Mouse (Mus musculus) liver, embryonic 14.5 days (tissue): ENCODE results near the gene Ripor1.

Source experiments
- CTCF ChIP-seq: IDR thresholded peaks from 2 replicates; pipeline ENCODE4 v1.5.1; 2016; ENCODE audit warnings: antibody characterized with exemption, low read depth, control low read depth
- EP300 ChIP-seq: IDR thresholded peaks from 2 replicates; pipeline ENCODE4 v1.6.1; 2016; ENCODE audit warnings: antibody characterized with exemption, low read depth

GRCm38 (mm10) chr8:105639835-105640234, 34.8 kb downstream of the Ripor1 start:
- TF ChIP-seq CTCF (no peak), EP300 (no peak)
